Mouse (Mus musculus) ES-E14 (cell line): ENCODE measurements around the gene Olfr1471. TPM values are rescaled to one million over a fixed set of nuclear protein-coding genes. Genes with fewer than 3 reads are reported as not detected.

ENCODE experiments used
- DNase-seq: peaks from one replicate; pipeline ENCODE4 v3.0.0-alpha.2; 2013; ENCODE audit warnings: low read depth, low spot score
- H3K27ac ChIP-seq: 2 replicates; pipeline ENCODE4 v1.5.1; 2012; ENCODE audit warnings: low read depth, mild to moderate bottlenecking, low read length, moderate library complexity, mixed read lengths; ENCODE audit not compliant: poor library complexity, insufficient read depth, severe bottlenecking
- H3K36me3 ChIP-seq: 2 replicates; pipeline ENCODE4 v1.6.1; 2012; ENCODE audit warnings: mild to moderate bottlenecking, low read length, moderate library complexity, mixed read lengths; ENCODE audit not compliant: control insufficient read depth, poor library complexity, insufficient read depth, severe bottlenecking
- H3K4me1 ChIP-seq, 2 experiments: fragments of 150-350 bp in 1 of 2; sonication (generic) in 1 of 2; 2 replicates each; pipeline ENCODE4 v1.6.1; 2012; ENCODE audit warnings: low read length in 2 of 2, mild to moderate bottlenecking in 1 of 2, mixed read lengths in 1 of 2; ENCODE audit not compliant: control insufficient read depth in 2 of 2, insufficient read depth in 2 of 2, poor library complexity in 1 of 2
- H3K4me3 ChIP-seq, 2 experiments: fragments of 150-350 bp in 1 of 2; sonication (generic) in 1 of 2; 2 replicates each; pipeline ENCODE4 v1.5.1; 2012; ENCODE audit warnings: low read length in 2 of 2, low read depth in 1 of 2, mild to moderate bottlenecking in 1 of 2, mixed read lengths in 1 of 2; ENCODE audit not compliant: insufficient read depth in 1 of 2, poor library complexity in 1 of 2, severe bottlenecking in 1 of 2
- H3K9ac ChIP-seq: 2 replicates; pipeline ENCODE4 v1.6.1; 2012; ENCODE audit warnings: low read depth, mild to moderate bottlenecking, low read length, mixed read lengths; ENCODE audit not compliant: poor library complexity, insufficient read depth, severe bottlenecking
- H3K9me3 ChIP-seq: fragments of 150-350 bp; sonication (generic); 2 replicates; pipeline ENCODE4 v1.6.1; 2012; ENCODE audit warnings: low read depth, mild to moderate bottlenecking, low read length; ENCODE audit not compliant: control insufficient read depth, insufficient read depth
- CHD2 ChIP-seq: IDR thresholded peaks from 2 replicates; pipeline ENCODE4 v1.6.1; 2014; ENCODE audit warnings: mild to moderate bottlenecking, low read depth, low read length, inconsistent platforms
- HCFC1 ChIP-seq: IDR thresholded peaks from 2 replicates; pipeline ENCODE4 v1.6.1; 2012; ENCODE audit warnings: low read length, inconsistent platforms, borderline replicate concordance; ENCODE audit not compliant: insufficient read depth
- MAFK ChIP-seq: IDR thresholded peaks from 2 replicates; pipeline ENCODE4 v1.6.1; 2014; ENCODE audit warnings: mild to moderate bottlenecking, low read depth, low read length, inconsistent platforms; ENCODE audit not compliant: insufficient read depth
- ZC3H11A ChIP-seq: IDR thresholded peaks from 2 replicates; pipeline ENCODE4 v1.6.1; 2012; ENCODE audit warnings: low read depth, mild to moderate bottlenecking, inconsistent platforms, low read length, borderline replicate concordance
- ZNF384 ChIP-seq: IDR thresholded peaks from 2 replicates; pipeline ENCODE4 v1.6.1; 2012; ENCODE audit warnings: low read depth, low read length, inconsistent platforms
- in situ Hi-C, 2 experiments: fragments of 600-800 bp; cut with MboI; formaldehyde crosslinking; loops; one replicate each; pipeline ENCODE4 v1.15.1; 2025; ENCODE audit warnings: low sequenced_read_pairs in 2 of 2, inconsistent platforms in 1 of 2; ENCODE audit not compliant: unreplicated experiment in 2 of 2
- total RNA-seq: library from RNA; depleted of rRNA; stranded (reverse); fragments of 300-350 nt; gene quantifications from 2 replicates; pipeline ENCODE4 v1.2.3, GENCODE M21; 2012; rRNA removed

The Olfr1471 gene
- total RNA-seq, 1 experiment, result not detected

DNA sequence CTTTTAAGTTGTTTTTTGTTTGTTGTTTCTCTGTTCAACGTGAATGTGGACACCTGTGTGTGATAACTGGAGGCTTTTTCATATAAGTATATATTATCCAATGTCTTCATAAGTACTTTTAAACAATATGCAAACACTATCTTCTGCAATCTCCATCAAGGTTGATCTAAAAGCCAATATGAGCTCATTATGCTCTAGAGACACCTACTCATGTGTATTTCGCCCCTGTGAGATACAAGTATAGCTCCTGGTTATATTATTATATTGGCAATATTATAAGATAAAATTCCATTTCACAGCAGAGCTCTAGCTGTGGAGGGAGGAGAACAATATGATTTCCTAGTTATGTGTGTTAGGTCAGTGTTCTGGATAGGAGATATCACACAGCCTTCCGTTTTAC, 57.0 kb downstream of the Olfr1471 start, which contains the start of gene Olfr1477:
Olfr1477 (plus strand) TSS at position 301 of the 400 bp plus-strand sequence.
- TF ChIP-seq MAFK (no peak), ZNF384 (no peak), ZC3H11A (no peak), CHD2 (no peak), HCFC1 (no peak)
- Histone ChIP-seq H3K4me3 (no peak within 1 kb of the TSS), H3K9ac (no peak within 1 kb of the TSS), H3K27ac (no peak within 1 kb of the TSS), H3K4me1 (no peaks in the 10 kb centered on the region), H3K9me3 (no peaks in the 10 kb centered on the region), H3K36me3 (no peaks in the 10 kb centered on the region)
- no peak for DNase-seq
- in situ Hi-C loops, result no loop called here

Other genes starting within 250 kb of the Olfr1471 start
- not detected in 2 replicates for gene Olfr1463, start 212.1 kb upstream of the Olfr1471 start, total RNA-seq
- gene Olfr1465, start 127.9 kb upstream of the Olfr1471 start, total RNA-seq, result not detected in 2 replicates
- gene Olfr1466, start 104.5 kb upstream of the Olfr1471 start, total RNA-seq, result not detected in 2 replicates
- gene Olfr1467, start 81.2 kb upstream of the Olfr1471 start, total RNA-seq, result not detected in 2 replicates
- gene Olfr1469, start 35.6 kb upstream of the Olfr1471 start, total RNA-seq, result not detected in 2 replicates
- not detected in 2 replicates for gene Olfr1472, start 12.7 kb downstream of the Olfr1471 start, total RNA-seq
- gene Olfr1474, start 26.2 kb downstream of the Olfr1471 start, total RNA-seq, result not detected in 2 replicates
- not detected in 2 replicates for gene Olfr1475, start 36.8 kb downstream of the Olfr1471 start, total RNA-seq
- gene Olfr1477, start 57.1 kb downstream of the Olfr1471 start, total RNA-seq, result not detected in 2 replicates
- not detected in 2 replicates for gene Olfr1480, start 84.5 kb downstream of the Olfr1471 start, total RNA-seq
- not detected in 2 replicates for gene Olfr1484, start 140.1 kb downstream of the Olfr1471 start, total RNA-seq
- not detected in 2 replicates for gene Olfr1487, start 174.0 kb downstream of the Olfr1471 start, total RNA-seq
- gene Olfr1489, start 188.2 kb downstream of the Olfr1471 start, total RNA-seq, result not detected in 2 replicates
- not detected in 2 replicates for gene Olfr1490, start 207.7 kb downstream of the Olfr1471 start, total RNA-seq